Mouse (Mus musculus) stomach, postnatal 0 days (tissue): ENCODE measurements around the gene Ttll12. TPM values are rescaled to one million over a fixed set of nuclear protein-coding genes. Genes with fewer than 3 reads are reported as not detected.

Experiments
- ATAC-seq: fragments of 200-750 bp; cut with Nextera tagmentation; 2 replicates; pipeline ENCODE4 v1.8.0; 2017; ENCODE audit not compliant: low FRiP score, low TSS enrichment
- DNase-seq: peaks from one replicate; pipeline ENCODE4 v3.0.0-alpha.2; 2016; ENCODE audit warnings: low spot score
- H3K27ac ChIP-seq: fragments of 300-500 bp; sonication (generic); replicated peaks from 2 replicates; pipeline ENCODE4 v1.5.1; 2014; ENCODE audit warnings: mild to moderate bottlenecking, control low read depth
- H3K27me3 ChIP-seq: fragments of 300-500 bp; sonication (generic); 2 replicates; pipeline ENCODE4 v1.6.1; 2014; ENCODE audit warnings: low read length; ENCODE audit not compliant: control insufficient read depth, insufficient read depth
- H3K36me3 ChIP-seq: fragments of 300-500 bp; sonication (generic); 2 replicates; pipeline ENCODE4 v1.6.1; 2014; ENCODE audit warnings: low read length, mixed read lengths; ENCODE audit not compliant: control insufficient read depth, insufficient read depth
- H3K4me1 ChIP-seq: fragments of 300-500 bp; sonication (generic); replicated peaks from 2 replicates; pipeline ENCODE4 v1.6.1; 2014; ENCODE audit warnings: antibody characterized with exemption; ENCODE audit not compliant: control insufficient read depth, insufficient read depth
- H3K4me2 ChIP-seq: fragments of 300-500 bp; sonication (generic); replicated peaks from 2 replicates; pipeline ENCODE4 v1.6.1; 2014; ENCODE audit warnings: low read depth, mild to moderate bottlenecking, control low read depth, moderate library complexity
- H3K4me3 ChIP-seq: fragments of 300-500 bp; sonication (generic); 2 replicates; pipeline ENCODE4 v1.5.1; 2014; ENCODE audit warnings: low read depth, low read length, control low read depth
- H3K9ac ChIP-seq: fragments of 300-500 bp; sonication (generic); 2 replicates; pipeline ENCODE4 v1.6.1; 2014; ENCODE audit warnings: mild to moderate bottlenecking, low read length, control low read depth, mixed read lengths
- H3K9me3 ChIP-seq: fragments of 300-500 bp; sonication (generic); 2 replicates; pipeline ENCODE4 v1.6.1; 2016; ENCODE audit warnings: low read length; ENCODE audit not compliant: control insufficient read depth
- CTCF ChIP-seq: IDR thresholded peaks from 2 replicates; pipeline ENCODE4 v1.5.1; 2016; ENCODE audit warnings: antibody characterized with exemption, low read depth, mild to moderate bottlenecking, moderate library complexity
- EP300 ChIP-seq: optimal IDR thresholded peaks from 2 replicates; pipeline ENCODE3; 2016; ENCODE audit warnings: antibody characterized with exemption
- WGBS: fragments of 180-500 bp; shearing (Covaris S2); extraction: QIAGEN DNeasy Blood & Tissue Kit; methylation state at CpG from one replicate; pipeline ENCODE4 v1.1.7; 2014; 5-methylcytosine and 5-hydroxymethylcytosine counted together
- polyA plus RNA-seq: library from polyadenylated mRNA; unstranded; fragments of >200 nt; fragmentation: Nextera tagmentation; extraction: Ambion mirVana; gene quantifications from 2 replicates; pipeline ENCODE4 v1.2.1, GENCODE M21; 2015

The Ttll12 gene
- polyA plus RNA-seq, 1 experiment from 2014 or later, result 17.3 TPM

DNA sequence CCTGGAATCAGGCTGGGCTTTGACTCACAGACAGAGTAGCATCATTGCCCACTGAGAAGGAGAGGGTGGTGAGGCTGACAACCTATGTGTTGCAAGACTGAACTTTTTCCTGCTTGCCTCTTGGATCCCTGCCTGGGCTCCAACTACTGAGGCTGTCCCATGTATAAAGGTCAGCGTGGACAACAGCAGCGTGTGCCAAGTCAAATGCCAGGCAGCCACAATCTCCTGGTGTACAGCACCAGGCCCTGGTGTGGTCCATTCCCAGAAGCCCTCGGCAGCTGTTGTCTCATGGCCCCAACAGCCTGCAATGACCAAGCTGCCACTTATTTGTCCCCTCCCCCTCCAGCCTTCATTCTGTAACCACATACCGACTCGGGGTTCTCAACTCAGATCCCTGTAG is 23.3 kb downstream of the Ttll12 start:
- no peaks in the 10 kb centered on the region for H3K9me3 ChIP-seq
- H3K27ac ChIP-seq, result no peak overlapping the region
- ATAC-seq (no peak), DNase-seq (no peak)
- no peak overlapping the region for H3K4me3 ChIP-seq
- no peaks in the 10 kb centered on the region for H3K27me3 ChIP-seq
- TF ChIP-seq CTCF, result no peak
- no peak for TF ChIP-seq EP300
- H3K36me3 ChIP-seq, result peaks cover 6% of the 10 kb centered on the region; the same call in 1 of the 2 replicates
- WGBS, result 78% methylated on average over 5 of the region's 5 CpGs
- H3K4me2 ChIP-seq, result no peak overlapping the region
- no peaks in the 10 kb centered on the region for H3K4me1 ChIP-seq
- H3K9ac ChIP-seq, result no peak overlapping the region

- Histone ChIP-seq H3K4me2 (no peak overlapping the region), H3K27ac (no peak overlapping the region), H3K36me3 (0 out of 2 replicates have a peak, but pooled peaks cover 4% of the 10 kb centered on the region), H3K9ac (no peak overlapping the region), H3K27me3 (no peaks in the 10 kb centered on the region), H3K9me3 (no peaks in the 10 kb centered on the region), H3K4me1 (no peaks in the 10 kb centered on the region), H3K4me3 (no peak overlapping the region)
- no peak for ATAC-seq
- DNase-seq, result no peak
- TF ChIP-seq CTCF (peak; percentile 60), EP300 (no peak)
- WGBS, result 70% methylated on average over 2 of the region's 2 CpGs
Observed at GRCm38 (mm10) chr15:83570641-83571040, 24.3 kb downstream of the Ttll12 start.

GRCm38 (mm10) chr15:83569682-83570081 is 25.3 kb downstream of the Ttll12 start:
- Histone ChIP-seq H3K9ac (no peak overlapping the region), H3K9me3 (no peaks in the 10 kb centered on the region), H3K27me3 (no peaks in the 10 kb centered on the region), H3K4me1 (no peaks in the 10 kb centered on the region), H3K4me2 (0 out of 2 replicates have a peak overlapping the region, but pooled peaks have one; percentile 11), H3K4me3 (no peak overlapping the region), H3K36me3 (0 out of 2 replicates have a peak, but pooled peaks cover 4% of the 10 kb centered on the region), H3K27ac (no peak overlapping the region)
- no peak for DNase-seq
- 52% methylated on average over 11 of the region's 11 CpGs for WGBS
- no peak for ATAC-seq
- TF ChIP-seq CTCF (no peak), EP300 (no peak)

- Histone ChIP-seq H3K36me3 (no peaks in the 10 kb centered on the region), H3K4me2 (no peak overlapping the region), H3K4me3 (no peak overlapping the region), H3K27me3 (no peaks in the 10 kb centered on the region), H3K27ac (no peak overlapping the region), H3K4me1 (peaks cover 3% of the 10 kb centered on the region; the same call in 1 of the 2 replicates), H3K9me3 (no peaks in the 10 kb centered on the region), H3K9ac (no peak overlapping the region)
- ATAC-seq, result no peak
- no peak for TF ChIP-seq CTCF
- no peak for TF ChIP-seq EP300
- no peak for DNase-seq
- 97% methylated on average over 5 of the region's 5 CpGs for WGBS
Observed at GRCm38 (mm10) chr15:83568544-83568943, 26.4 kb downstream of the Ttll12 start.

GRCm38 (mm10) chr15:83567728-83568127 is 27.2 kb downstream of the Ttll12 start:
- no peak for DNase-seq
- ATAC-seq, result no peak
- Histone ChIP-seq H3K36me3 (no peaks in the 10 kb centered on the region), H3K9me3 (no peaks in the 10 kb centered on the region), H3K4me2 (no peak overlapping the region), H3K4me3 (no peak overlapping the region), H3K4me1 (peaks cover 3% of the 10 kb centered on the region; the same call in 1 of the 2 replicates), H3K27me3 (no peaks in the 10 kb centered on the region), H3K27ac (no peak overlapping the region), H3K9ac (no peak overlapping the region)
- 94% methylated on average over 3 of the region's 3 CpGs for WGBS
- no peak for TF ChIP-seq EP300
- TF ChIP-seq CTCF, result no peak

GRCm38 (mm10) chr15:83566006-83566405 is 29.0 kb downstream of the Ttll12 start:
- ATAC-seq, result no peak
- Histone ChIP-seq H3K9me3 (no peaks in the 10 kb centered on the region), H3K36me3 (no peaks in the 10 kb centered on the region), H3K27me3 (no peaks in the 10 kb centered on the region), H3K9ac (no peak overlapping the region), H3K4me2 (0 out of 2 replicates have a peak overlapping the region, but pooled peaks have one; percentile 3), H3K27ac (0 out of 2 replicates have a peak overlapping the region, but pooled peaks have one; percentile 4), H3K4me1 (peaks cover 3% of the 10 kb centered on the region; the same call in 1 of the 2 replicates), H3K4me3 (no peak overlapping the region)
- TF ChIP-seq CTCF (no peak), EP300 (no peak)
- DNase-seq, result no peak
- WGBS, result 67% methylated on average over 5 of the region's 5 CpGs
